Mouse (Mus musculus) lung, postnatal 25 days (tissue): ENCODE measurements around the gene Lhfpl4.
A peak's percentile ranks its signal among the peaks of the same experiment; 100 is the strongest.

Experiments
- DNase-seq: peaks from one replicate; pipeline ENCODE4 v3.0.0; 2022; ENCODE audit warnings: low spot score

Lhfpl4 gene

GRCm38 (mm10) chr6:113168316-113168975, 26.7 kb downstream of the Lhfpl4 start:
- DNase-seq, result no peak

GRCm38 (mm10) chr6:113166661-113167251, 28.4 kb downstream of the Lhfpl4 start:
- peak; percentile 86 for DNase-seq

DNA sequence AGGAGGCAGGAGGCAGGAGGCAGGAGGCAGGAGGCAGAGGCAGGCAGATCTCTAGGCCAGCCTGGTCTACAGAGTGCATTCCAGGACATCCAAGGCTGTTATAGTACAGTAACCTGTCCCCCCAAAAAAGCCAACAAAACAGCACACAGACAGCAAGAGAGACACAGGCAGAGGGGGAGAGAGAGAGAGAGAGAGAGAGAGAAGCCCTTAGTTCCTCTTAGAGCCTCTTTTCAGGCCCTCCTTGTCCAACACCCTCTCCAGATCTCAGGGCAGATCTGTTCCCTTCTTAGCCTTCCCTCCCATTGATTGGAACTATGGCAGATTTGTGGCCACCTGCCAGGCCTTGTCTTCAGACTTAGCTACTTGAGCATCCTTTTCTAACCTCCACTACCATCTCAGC, 31.7 kb downstream of the Lhfpl4 start:
- no peak for DNase-seq

DNA sequence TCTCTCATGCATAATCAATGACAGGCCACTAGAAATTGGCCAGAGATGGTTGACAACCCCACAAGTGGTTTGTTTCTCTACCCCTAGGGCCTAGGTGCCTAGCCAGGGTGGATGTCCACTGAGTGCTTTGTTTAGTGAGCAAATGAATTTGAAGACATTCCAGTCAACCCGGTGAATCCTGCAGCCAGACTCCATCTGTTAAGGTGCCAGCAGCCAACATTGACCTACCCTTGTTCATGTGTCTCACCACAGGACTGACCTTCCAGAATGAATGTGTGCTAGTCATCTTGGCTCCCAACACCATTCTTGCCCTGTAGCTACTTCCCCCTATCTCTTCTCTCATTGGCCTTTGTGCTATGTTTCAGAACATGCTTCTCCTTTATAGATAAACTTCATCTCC, 33.2 kb downstream of the Lhfpl4 start:
- no peak for DNase-seq

- no peak for DNase-seq
Observed at GRCm38 (mm10) chr6:113160106-113160505, 35.1 kb downstream of the Lhfpl4 start.

GRCm38 (mm10) chr6:113156064-113156463, 39.1 kb downstream of the Lhfpl4 start:
- DNase-seq, result no peak

GRCm38 (mm10) chr6:113154886-113155285, 40.3 kb downstream of the Lhfpl4 start:
- no peak for DNase-seq

GRCm38 (mm10) chr6:113154071-113154470, 41.1 kb downstream of the Lhfpl4 start:
- no peak for DNase-seq

GRCm38 (mm10) chr6:113145249-113145648, 49.9 kb downstream of the Lhfpl4 start:
- no peak for DNase-seq

DNA sequence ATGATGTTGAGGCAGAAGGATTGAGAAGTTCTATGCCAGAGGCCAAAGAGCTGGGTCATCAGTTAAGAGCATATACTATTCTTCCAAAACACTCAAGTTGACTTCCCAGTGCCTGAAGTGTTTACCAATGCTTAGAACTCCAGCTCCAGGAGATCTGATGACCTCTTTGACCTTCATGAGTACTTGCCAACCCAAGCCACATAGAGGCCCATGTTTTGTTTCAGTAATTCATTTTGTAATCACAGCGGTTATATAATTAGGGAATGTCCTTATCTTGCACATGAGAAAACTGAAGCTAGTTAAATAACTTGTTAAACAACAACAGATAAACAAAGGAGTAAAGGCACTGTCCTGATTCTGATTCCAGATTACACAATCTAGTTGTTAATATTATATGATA, 50.4 kb downstream of the Lhfpl4 start:
- peak; percentile 50 for DNase-seq

GRCm38 (mm10) chr6:113141389-113142094, 53.6 kb downstream of the Lhfpl4 start:
- DNase-seq, result no peak

- no peak for DNase-seq
Observed at GRCm38 (mm10) chr6:113133360-113133759, 61.8 kb downstream of the Lhfpl4 start.

- DNase-seq, result peak; percentile 29
Observed at GRCm38 (mm10) chr6:113120806-113121205, 74.4 kb downstream of the Lhfpl4 start.
